Mouse (Mus musculus): ENCODE measurements around the gene Ids.

DNA sequence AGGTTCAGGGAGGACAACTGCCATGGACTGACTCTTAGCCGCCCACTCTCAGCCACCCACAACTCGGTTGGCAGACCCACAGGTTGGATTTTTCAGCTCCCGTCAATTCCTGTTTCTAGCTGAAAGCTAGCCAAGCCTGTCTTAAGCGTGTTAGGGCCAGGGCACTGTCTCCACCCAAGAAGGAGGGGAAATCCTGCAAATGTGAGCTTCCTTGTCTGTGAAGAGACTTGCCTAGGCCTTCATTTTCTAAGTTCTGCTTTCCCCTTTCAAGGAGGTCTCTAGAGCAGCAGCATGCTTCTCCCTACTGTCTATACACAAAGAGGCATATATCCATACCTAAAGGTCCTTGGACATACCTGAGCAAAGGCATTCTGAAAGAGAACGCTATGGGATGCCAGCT is 1.4 kb downstream of the Ids start:
- TF ChIP-seq CTCF (IDR thresholded peaks at IDR 0.05; ENCODE audit: extremely low read depth, insufficient read depth, insufficient read length, insufficient replicate concordance): no peak
- TF ChIP-seq POLR2A (IDR thresholded peaks at IDR 0.05; ENCODE audit: low read depth, low read length): no peak

Data from spleen, adult 2 months (tissue).